Mouse (Mus musculus): ENCODE measurements at regions not wholly inside any gene's neighbourhood (a gene's known extent, or its start where the extent isn't known, plus 50 kb on each side); places are given as distances from the start of the nearest gene placed in this dataset.

DNA sequence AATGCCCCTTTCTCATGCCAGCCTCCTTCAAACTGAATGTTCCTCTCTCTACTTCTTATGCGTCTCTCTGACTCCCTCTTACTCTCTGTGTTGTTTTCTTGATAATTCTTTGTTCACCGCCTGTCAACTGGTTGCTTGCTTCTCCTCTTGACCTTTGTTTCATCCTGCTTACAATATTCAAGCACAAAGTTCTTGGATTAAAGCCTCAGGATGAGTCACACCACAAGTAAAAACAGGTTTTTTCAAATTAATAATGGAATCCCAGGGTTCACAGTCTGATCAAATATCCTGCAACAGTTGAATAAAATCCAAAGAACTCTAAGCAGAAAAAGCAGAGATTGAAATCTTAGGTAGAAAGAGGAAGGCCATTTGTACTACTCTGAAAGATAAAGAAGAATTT is 285.9 kb upstream of the Cxadr start:
- no peak for DNase-seq (ENCODE audit: low read depth, low spot score)

DNA sequence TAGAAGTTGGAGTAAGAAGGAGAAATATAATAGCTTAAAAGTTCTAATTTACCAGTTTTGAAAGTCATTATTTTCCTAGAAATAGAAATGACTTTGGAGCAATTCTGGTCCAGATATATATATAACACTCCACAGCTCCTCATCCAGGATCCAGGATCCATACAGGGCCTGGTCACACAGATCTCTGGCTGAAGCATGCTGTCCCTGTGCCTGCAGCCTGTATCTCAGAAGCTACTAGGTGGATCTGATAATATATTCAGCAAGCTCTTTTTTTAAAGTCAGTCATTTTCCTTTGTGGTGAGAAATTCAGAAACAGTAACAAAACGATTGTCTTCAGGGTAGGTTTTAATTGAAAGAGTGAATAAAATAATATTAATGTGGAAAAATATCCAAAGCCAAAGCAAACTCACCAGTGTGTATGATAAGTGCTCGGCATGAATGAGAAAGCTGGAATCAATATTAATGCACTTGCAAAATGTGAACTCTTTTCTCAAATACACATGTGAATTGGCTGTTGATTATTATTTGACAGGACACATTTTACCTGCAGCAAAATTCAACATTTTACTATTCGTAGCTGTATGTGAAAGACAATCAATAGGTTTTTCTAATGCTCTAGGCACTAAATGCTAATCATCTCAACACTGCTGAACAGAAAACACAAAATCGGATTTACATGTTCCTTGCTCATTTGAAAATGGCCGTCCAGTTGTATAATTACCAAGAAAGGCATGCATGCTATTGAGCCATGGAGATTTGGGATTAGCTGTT is 288.1 kb upstream of the Cxadr start:
- DNase-seq (ENCODE audit: low read depth, low spot score), result no peak

DNA sequence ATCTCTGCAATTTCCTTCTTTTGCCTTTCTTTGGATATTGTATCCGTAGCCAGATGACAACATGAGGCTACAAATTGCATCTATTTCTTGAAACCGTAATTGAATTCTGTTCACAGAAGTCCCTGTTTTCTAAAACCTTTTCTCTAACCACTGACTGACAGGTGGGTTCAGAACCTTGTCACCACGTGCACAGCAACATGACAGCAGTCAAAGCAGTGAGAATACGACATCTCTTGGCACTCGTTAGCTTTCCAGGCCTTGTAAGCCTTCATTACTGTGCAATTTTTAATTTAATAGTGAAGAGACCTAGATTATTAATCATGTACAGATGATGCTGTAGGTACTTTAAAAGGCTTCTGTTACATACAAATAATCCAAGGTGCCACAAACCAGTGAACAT is 297.3 kb upstream of the Cxadr start:
- DNase-seq (ENCODE audit: low read depth, low spot score), result no peak

DNA sequence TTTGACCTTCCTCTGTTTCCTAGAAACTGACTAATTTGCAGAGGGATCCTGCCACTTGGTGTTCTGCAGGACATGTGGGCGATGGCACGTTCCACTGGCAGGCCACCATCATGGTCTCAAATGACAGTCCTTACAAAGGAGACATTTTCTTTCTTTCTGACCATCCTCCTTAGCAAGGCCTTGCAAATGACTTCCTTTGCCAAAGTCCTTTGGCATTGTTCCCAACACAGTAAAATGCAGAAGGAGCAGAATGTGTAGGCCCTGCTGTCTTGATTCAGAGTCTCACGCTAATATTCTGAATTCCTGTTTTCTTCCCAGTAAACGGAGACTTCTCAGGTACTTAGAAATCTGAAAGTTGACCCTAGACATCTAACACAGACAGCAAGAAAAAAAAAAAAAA is 308.3 kb upstream of the Cxadr start:
- DNase-seq (ENCODE audit: low read depth, low spot score), result no peak

DNA sequence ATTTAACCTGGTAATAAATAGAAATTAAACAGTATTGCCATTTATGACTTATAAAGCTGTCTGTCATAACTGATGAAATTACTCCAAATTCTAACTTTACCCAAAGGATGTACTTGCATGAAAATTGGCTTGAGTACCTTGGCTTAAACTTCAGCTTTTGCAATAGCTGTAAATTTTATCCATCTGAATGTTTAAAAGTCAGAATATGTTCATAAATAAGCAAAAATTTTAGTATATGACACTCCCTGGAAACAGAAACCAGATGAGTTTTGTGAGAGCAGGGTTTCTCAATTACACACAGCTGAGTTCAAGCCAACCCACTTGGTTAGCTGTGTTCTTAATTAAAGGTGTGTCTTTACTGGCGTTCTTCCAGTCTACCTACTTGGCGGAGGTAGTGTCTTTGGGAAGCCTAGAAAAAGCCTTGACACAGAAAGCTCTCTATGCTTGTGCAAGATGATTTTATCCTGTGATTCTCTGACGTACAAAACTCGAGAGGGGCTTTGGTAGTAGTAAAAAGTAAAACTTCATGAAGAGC is 311.4 kb upstream of the Cxadr start:
- no peak for DNase-seq (ENCODE audit: low read depth, low spot score)

DNA sequence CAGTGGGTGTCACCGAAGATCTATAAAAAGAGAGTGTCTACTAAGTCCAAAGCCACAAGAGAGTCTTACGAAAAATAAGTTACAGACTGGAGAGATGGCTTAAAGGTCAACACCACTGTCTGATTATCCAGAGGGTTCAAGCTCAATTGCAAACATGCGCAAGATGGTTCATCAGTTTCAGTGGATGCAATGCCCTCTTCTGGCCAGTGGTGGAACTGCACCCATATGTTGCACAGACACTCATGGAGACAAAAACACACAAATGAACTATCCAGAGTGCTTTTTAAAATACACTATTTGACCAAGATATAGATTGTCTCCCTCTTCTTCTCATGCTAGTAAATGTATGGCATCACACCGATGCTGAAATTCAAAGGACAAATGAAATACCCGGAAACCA is 312.1 kb upstream of the Cxadr start:
- DNase-seq (ENCODE audit: low read depth, low spot score), result peak; percentile 5

DNA sequence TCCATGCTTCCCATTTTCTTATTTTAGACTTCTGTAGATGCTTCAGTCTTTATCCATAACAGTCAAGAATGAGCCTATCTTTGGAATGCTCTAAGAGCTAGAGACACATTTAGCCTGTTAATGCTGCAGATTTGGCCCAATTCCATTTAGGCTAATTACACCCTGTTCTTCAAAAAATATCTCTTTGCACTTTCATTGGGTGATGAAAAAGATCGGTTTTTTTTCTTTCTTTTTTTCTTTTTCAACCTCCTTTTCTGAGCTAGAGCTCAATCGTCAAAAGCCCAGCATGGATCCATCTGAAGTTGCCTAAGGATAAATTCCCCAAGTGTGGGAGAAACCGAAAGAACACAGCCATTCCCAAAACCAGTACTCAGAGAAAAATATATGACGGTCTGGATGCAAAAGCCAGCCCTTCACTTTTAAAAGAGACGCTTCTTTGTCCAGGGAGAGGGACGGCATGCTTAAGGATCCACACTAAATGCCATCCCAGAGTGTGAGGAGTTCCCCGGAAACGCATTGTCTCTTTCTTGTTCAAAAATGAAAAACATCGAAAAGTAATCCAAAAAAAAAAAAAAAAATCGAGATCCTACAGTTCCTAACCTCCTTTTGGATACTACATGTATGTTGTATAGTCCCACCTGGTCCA is 314.3 kb upstream of the Cxadr start:
- no peak for DNase-seq (ENCODE audit: low read depth, low spot score)

DNA sequence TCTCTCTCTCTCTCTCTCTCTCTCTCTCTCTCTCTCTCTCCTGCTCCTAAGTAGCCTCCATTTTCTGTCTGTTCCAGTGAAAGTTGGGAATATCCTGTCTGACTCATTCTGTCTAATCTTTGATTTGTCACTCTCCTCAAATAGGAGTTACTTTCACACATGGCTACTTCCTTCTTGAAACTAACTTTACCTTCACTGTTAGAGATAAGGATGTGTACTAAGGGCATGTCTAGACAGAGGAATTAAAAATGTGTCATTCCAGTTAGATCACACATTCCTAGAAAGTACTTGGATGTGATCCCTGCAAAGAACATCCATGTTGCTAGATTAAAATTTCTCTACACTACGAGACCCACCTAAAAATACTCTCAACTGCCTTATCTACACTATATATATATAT is 346.9 kb upstream of the Gm11146 start:
- DNase-seq (ENCODE audit: low read depth, low spot score), result no peak

DNA sequence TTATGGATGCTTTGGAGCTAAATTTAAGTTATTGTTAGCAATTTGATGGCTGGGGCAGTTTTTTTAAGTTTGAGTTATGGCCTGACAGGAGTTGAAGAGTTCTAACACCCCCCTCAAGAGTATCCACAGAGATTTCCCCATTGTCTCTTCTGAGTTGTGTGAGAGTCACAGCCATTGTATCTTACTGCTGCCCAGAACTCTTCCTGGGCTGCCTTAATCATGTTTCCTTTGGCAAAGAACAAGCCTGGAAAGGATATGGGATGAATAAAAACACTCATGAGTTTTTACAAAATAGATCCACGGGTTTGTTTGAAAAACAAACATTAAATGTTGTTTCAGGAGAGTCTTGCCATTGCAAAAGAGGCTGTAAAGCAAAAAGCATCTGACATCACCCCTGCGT is 343.5 kb upstream of the Gm11146 start:
- DNase-seq (ENCODE audit: low read depth, low spot score), result no peak

DNA sequence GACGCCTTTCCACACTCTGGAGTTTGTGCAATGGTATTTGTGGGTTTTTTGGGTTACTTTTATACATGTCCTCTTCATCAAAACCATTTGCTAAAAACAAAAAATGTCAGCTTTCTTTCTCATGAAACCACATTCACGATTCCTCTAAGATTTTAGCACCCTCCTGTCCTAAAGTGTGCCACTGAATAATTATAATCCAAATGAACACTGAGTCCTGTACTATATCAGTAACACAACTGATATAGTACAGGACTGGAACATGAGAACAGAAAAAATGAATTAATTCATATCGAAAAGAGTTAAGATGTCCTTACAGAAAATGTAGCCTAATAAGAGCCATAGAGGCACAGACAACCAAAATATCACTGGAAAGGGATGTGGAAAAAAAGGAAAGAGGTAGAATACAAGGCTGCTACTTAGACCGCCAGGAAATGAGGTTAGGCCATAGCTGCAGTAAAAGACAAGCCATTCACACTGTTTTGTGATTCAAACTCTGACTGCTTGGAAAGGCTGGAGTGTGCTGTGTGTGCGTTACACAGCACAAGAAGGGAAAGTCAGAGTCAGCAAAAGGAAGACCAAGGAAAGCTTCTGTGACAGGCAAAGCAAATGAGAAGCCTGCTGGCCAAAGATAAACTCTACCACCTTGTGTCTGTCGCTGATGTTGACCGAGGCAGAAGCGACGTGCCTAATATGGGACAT is 329.3 kb upstream of the Gm11146 start:
- DNase-seq (ENCODE audit: low read depth, low spot score), result no peak

DNA sequence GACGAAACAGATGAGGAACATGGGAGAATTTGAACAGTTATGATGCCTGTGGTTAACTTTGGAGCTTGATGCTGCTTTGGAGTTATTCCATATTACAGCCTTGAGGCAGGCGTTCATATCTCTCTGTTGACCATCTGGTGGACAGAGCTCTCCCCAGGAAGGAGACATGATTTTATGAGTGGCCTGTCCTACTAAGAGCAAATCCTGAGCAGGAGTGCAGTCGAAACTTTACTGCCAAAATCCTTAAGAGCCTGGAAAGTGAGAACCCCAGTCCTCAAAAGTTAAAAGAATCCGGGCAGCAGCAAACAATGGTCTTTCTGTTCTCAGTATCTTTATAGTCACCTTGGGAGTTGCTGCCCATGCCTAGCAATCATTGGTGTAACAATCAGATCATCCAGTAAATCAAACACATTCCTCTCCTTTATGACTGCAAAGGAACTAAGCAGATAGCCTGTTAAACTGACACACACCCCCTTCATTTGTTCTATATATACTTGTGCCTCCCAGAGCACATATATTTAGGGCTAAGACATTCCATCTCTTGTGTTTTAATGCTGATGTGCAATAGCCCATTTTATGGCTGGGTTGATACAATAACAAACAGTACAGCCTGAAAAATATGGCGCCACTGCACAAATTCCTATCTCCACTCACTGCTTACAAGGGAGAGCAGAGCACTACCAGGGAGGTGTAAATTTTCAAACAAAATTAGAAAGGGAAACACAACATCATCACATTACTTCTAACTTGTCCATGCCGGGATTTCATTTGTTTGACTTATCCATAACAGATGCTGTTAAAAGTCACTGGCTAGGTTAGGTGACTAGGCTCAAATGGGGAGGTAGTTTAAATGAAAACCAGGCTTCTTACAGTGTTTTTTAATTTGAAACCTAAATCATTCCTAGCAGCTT is 312.5 kb upstream of the Gm11146 start:
- no peak for DNase-seq (ENCODE audit: low read depth, low spot score)

DNA sequence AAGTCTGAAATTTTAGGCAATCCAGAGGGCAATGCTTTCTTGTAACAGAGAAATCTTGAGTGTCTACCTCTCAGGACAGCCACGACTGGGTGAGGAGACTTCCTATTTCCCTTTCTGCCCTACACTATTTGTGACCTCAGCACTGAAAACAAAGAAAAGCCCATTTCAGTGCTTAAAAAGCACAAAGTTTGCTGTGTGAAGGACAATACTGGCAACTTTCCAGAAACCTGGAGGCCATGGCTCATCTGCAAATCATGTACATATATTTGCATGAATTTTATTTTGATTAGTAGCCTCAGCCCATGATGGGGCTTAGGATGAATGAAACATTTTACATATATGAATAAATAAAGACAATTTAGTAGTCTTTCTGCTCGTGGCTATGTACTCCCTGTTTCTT is 292.4 kb upstream of the Gm11146 start:
- no peak for DNase-seq (ENCODE audit: low read depth, low spot score)

DNA sequence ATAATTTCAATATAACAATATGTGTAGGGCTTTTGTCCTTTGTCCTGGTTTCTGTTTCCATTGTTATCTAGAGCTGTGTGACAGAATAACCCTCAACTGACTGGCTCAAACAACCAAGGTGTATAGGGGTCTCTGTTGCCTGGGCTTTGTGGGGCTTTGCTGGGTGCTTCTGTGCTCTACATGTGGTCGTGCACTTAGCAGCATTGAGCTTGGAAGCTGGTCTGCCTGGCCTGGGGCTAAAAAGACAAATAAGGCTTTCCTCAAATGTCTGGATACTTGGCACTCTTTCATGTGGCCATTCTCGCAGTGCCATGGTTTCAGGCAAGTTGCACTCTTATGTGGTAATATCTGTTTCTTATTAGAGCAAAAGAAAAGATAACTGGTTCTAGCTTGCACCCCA is 291.8 kb upstream of the Gm11146 start:
- no peak for DNase-seq (ENCODE audit: low read depth, low spot score)

DNA sequence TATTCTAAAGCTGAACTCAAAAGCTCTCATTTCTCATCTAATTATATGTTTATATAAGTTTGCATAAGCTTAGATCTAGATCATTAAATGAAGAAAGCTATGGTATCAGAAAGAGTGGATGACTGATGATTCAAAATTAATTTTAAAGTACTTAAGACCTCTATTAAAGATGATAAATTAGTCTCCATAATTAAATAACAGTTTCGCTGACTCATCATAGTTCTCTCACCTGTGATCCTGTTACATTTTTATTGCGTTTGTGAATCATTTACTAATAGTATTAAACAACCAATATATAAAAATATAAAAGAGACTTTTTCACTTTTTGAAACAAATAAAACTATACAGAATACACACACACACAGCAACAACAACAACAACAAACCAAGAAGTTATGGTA is 290.8 kb upstream of the Gm11146 start:
- DNase-seq (ENCODE audit: low read depth, low spot score), result no peak

DNA sequence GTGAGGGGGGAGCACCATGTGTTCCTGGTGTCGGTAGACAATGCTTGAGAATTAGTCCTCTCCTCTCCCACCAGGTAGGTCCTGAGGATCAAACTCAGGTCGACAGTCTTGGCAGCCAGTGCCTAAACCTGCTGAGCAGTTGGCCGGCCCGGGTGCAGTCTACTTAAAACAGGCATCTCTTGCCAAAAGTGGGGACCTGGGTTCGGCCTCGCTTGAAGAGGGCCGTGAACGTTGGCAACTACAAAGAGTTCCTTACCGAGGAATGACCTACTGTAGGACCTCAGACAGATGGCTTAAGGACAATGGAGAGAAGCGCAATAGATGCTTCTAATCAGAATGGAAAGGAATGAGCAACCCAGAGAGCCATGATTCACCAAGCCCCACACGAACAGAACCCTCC is 287.5 kb upstream of the Gm11146 start:
- DNase-seq (ENCODE audit: low read depth, low spot score), result no peak

DNA sequence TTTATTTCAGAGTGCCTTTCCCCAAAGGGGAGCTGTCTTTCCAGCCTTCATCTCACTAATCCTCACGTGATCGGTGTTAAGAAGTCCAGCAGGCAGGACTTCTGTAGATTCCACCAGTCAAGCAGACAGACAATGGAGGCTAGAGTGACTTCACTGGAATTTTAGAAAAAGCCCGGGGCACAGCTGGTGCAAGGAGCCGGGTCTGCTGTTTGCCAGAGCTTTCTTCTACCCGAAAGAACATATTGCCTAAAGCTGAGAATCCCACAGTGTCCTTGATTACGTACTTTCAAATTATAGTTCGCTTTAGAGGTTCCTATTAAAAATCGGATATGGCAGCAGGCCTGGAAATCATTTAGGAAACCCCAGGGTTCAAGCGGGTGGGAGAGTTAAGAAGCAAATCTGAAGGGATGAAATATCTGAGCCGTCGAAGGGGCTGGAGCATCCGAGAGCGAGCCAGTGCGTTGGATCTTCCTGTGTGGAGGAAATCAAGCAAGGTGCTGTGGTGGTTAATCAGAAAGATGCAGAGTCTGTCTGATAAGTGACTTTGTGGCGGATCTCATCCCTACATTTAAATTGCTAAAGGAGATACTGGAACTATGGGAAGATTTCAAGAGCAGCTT is 283.3 kb upstream of the Gm11146 start:
- DNase-seq (ENCODE audit: low read depth, low spot score), result no peak

DNA sequence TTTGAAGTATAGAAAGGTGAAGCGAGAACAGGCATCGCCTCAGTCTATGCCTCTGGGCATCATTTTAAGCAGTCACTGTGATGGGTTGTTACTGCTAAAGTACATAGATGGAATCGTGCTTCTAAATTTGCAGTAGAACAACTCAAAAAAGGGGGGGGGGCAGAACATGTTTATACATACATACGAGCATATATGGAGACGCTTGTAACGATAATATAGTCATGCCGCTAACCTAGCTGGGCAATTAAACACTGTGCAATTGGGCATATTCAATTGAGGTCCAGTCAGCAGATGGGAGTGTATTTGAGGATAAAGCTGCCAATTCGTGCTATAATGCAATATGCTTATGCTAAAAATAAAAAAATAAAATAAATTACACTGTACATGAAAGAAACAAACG is 282.6 kb upstream of the Gm11146 start:
- DNase-seq (ENCODE audit: low read depth, low spot score), result no peak

DNA sequence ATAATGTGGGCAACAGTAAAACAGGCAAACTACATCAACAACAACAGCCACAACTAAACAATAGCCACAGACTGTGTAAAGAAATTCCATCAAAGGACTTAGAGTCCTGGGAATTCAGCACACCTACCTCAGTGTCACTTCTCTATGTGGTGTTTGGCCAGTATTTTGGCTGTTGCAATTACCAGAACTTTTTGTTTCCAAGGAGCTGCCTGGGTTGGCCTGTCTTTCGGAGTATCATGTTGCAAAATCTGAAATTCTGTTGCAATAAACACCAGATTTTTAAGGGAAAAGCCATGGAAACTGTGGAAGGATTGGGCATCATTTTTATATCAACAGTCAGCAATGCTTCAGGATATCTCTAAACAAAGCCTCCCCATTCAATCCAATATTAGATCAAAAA is 275.1 kb upstream of the Gm11146 start:
- no peak for DNase-seq (ENCODE audit: low read depth, low spot score)

DNA sequence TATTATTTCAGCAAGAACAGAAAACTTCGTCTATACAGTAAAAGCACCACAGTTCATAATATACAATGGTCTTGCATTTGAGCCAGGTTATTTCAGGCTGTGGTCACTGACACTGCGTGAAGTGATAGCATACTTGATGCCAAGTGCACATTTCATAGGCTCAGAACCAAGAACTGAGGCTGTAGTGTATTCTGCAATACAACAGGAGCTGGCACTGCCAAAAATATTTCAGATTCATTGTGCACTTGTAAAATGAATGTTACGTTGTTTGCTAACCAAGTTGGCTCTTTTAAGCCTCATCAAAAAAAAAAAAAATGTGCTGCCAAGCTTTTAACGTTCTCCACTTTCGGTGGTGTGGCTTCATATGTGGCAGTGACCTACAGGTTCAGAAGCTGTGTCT is 261.4 kb upstream of the Gm11146 start:
- no peak for DNase-seq (ENCODE audit: low read depth, low spot score)

DNA sequence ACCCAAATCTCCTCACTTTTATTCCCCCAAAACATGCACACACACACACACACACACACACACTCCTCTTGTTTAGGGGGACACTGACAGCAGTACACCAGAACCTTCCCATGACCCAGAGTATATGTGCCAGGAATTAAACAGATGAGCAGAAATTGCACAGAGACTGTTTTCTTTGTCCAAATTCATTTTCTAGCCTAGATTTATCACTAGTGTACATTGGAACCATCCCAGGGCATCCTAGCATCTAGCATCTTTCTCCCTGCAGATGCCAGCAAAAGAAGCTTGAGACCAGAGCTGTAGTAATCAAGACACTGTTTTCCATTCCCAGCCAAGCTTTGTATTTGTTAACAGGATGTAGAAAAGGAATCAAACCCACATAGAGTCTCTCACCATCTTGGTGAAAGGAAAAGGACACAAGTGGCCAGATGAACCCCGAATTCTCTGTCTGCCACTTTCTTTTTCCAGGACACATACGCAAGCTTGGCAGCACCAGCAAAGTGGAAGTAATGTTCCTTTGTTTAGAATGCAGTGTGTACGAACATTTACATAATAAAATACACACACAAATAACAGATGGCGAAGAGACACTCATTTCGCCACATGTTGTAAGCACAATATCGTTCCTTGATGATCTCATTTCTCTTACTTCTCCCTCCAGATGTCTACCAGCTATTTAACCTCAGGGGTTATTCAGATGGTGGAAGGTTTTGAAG is 250.3 kb upstream of the Gm11146 start:
- no peak for DNase-seq (ENCODE audit: low read depth, low spot score)
